Mouse (Mus musculus) adrenal gland, postnatal 25 days (tissue): ENCODE results near the gene Aurkb. TPM values are rescaled to one million over a fixed set of nuclear protein-coding genes. Genes with fewer than 3 reads are reported as not detected.
A peak's percentile ranks its signal among the peaks of the same experiment; 100 is the strongest.

ENCODE experiments used
- DNase-seq: peaks from one replicate; pipeline ENCODE4 v3.0.0; 2021; ENCODE audit warnings: mixed read lengths
- total RNA-seq: library from RNA; stranded (reverse); gene quantifications from 2 replicates; pipeline ENCODE4 v1.2.3, GENCODE M21; 2021

Gene Aurkb
- total RNA-seq, 1 experiment from 2014 or later: 9.7 TPM

- peak; percentile 98 for DNase-seq
These were observed 53.3 kb downstream of the Aurkb start for GRCm38 (mm10) chr11:69098762-69099091.

DNA sequence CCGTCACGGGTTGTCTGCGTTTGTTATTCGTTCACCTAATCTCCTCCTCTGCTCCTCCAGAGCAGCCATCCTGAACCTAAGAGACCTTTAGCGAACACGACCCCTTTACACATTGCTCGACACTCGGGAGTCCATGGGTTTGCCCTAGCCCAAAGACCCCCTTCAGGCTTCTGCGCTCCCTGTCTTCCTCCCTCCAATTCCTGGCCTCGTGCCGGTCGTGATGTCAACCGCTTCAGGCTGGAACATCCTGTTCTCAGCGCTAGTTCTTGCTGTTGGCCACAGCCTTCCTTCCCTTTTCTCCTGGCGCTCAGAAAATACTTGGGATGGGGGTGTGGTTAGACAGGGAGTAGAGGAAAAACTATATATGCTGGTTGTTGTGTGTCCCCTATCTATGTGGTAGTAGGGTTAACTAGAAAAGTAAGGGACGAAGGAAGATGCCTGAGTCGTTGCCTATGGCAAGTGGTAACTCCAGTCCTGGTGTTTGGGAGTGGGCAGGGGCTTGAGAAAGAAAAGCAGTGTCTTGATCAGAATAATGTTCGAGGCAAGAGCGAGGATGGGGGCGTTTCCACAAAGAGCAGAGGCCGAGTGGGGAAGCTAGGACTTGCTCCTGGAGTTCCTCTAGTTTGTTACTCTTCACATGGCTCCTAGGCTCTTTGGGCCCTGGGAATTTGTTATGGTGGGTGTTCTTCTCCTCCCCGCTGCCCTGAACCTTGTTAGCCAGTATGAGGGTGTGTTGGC is 53.9 kb downstream of the Aurkb start:
- DNase-seq: peak; percentile 76

- DNase-seq: peak; percentile 96
These were observed 54.5 kb downstream of the Aurkb start for GRCm38 (mm10) chr11:69099915-69100345.

- DNase-seq: no peak
These were observed 55.4 kb downstream of the Aurkb start for GRCm38 (mm10) chr11:69100639-69101360.

Other genes with a start within 250 kb of the Aurkb start
- gene Ndel1, start 173.8 kb upstream of the Aurkb start, total RNA-seq: 54.4 and 70.0 TPM in 2 replicates
- 0.15 TPM in 1 of 2 replicates, not detected in the other for gene Rnf222, start 157.1 kb upstream of the Aurkb start, total RNA-seq
- 1,094 and 1,140 TPM in 2 replicates for gene Rpl26, start 144.1 kb upstream of the Aurkb start, total RNA-seq
- gene Odf4, start 118.6 kb upstream of the Aurkb start, total RNA-seq: 0.70 TPM in 1 of 2 replicates, not detected in the other
- gene Arhgef15, start 88.2 kb upstream of the Aurkb start, total RNA-seq: 18.7 and 23.4 TPM in 2 replicates
- gene Slc25a35, start 77.5 kb upstream of the Aurkb start, total RNA-seq: 32.0 and 35.4 TPM in 2 replicates
- gene Rangrf, start 70.5 kb upstream of the Aurkb start, total RNA-seq: 20.7 and 22.4 TPM in 2 replicates
- 39.7 and 40.1 TPM in 2 replicates for gene Pfas, start 37.2 kb upstream of the Aurkb start, total RNA-seq
- gene Ctc1, start 29.7 kb upstream of the Aurkb start, total RNA-seq: 32.9 and 33.9 TPM in 2 replicates
- gene Borcs6, start 14.1 kb downstream of the Aurkb start, total RNA-seq: 23.1 and 32.0 TPM in 2 replicates
- gene Tmem107, start 25.2 kb downstream of the Aurkb start, total RNA-seq: 18.3 and 21.8 TPM in 2 replicates
- gene Vamp2, start 42.8 kb downstream of the Aurkb start, total RNA-seq: 143 and 163 TPM in 2 replicates
- gene Per1, start 49.6 kb downstream of the Aurkb start, total RNA-seq: 66.5 and 84.7 TPM in 2 replicates
- gene Hes7, start 74.8 kb downstream of the Aurkb start, total RNA-seq: not detected in 2 replicates
- 1.2 and 1.6 TPM in 2 replicates for gene 9130213A22Rik, start 76.9 kb downstream of the Aurkb start, total RNA-seq
- 0.64 and 2.8 TPM in 2 replicates for gene Aloxe3, start 80.2 kb downstream of the Aurkb start, total RNA-seq
- not detected in 2 replicates for gene Alox12b, start 111.3 kb downstream of the Aurkb start, total RNA-seq
- gene Alox8, start 152.2 kb downstream of the Aurkb start, total RNA-seq: not detected in 2 replicates
- not detected in 2 replicates for gene Gucy2e, start 191.4 kb downstream of the Aurkb start, total RNA-seq